Mouse (Mus musculus) layer of hippocampus, adult 2 months (tissue): ENCODE data around the gene Neurl2. TPM values are rescaled to one million over a fixed set of nuclear protein-coding genes. Genes with fewer than 3 reads are reported as not detected.

ENCODE experiments used
- DNase-seq, 2 experiments: peaks; one replicate each; pipeline ENCODE4 v3.0.0; 2022; ENCODE audit warnings: low spot score in 2 of 2
- H3K27ac ChIP-seq: fragments of 200-600 bp; 2 replicates; pipeline ENCODE4 v1.8.1; 2022
- H3K4me3 ChIP-seq: fragments of 200-600 bp; 2 replicates; pipeline ENCODE4 v1.8.1; 2022; ENCODE audit warnings: mild to moderate bottlenecking
- CTCF ChIP-seq: fragments of 200-600 bp; conservative IDR thresholded peaks from 2 replicates; pipeline ENCODE4 v1.8.1; 2022; ENCODE audit warnings: antibody characterized with exemption, mild to moderate bottlenecking, moderate library complexity
- total RNA-seq, 2 experiments: library from RNA; stranded (reverse); gene quantifications; 2 replicates each; pipeline ENCODE4 v1.2.3; 2021

Gene Neurl2
- total RNA-seq, 2 experiments from 2014 or later, result 2.8 to 3.6 TPM

DNA sequence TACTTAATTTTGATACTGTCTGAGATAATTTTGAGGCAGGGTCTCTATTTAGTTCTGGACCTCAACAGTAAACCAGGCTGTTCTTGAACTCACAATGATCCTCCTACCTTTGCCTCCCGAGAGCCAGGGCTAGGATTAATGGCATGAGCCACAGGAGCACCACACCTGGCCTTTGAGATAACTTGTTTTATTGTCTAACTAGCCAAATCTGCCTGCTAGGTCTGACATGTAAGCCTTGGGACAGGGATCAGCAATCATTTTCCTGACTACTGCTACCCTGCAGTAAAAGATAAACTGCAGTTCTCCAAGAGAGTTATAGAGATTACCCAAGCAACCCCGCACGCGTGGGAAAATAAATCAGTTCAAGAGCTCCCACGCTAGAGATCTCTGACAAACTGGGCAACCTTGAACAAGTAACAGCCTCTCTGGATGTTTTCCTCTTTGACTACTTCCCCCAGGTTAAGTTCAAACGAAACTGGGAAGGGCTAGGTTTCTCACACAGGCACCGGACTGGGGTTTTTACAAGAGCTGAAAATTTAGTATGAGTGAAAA is 48.3 kb downstream of the Neurl2 start:
- Histone ChIP-seq H3K27ac (peak overlapping the region; percentile 97), H3K4me3 (peak overlapping the region; percentile 91)
- no peak for DNase-seq
- no peak for TF ChIP-seq CTCF

DNA sequence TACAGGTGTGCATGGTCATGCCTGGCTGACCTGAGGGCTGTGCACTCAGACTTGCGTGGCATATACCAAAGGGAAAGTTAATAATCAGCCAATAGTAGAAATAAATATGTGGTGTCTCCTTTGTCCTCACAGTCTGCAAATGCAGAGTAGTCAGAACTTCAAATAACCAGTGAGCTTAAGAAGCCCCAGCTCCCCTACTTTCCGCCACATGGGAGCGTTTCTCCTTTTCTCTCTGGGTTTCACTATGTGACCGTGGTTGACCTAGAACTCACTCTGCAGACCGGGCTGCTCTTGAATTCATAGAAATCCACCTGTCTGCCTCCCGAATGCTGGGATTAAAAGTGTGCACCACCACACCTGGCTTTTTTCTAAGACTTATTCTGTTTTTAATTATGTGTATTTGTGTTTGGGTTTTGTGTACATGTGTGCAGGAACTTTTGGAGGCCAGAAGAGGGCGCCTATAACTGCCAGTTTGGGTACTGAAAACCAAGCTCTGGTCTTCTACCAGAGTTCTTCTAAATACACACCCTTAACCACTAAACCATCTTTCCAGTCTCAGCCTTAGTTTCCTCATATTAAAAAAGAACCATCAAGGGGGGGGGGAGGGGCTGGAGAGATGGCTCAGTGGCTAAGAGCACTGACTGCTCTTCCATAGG is 49.2 kb downstream of the Neurl2 start:
- no peak overlapping the region for H3K4me3 ChIP-seq
- DNase-seq, result no peak
- H3K27ac ChIP-seq, result no peak overlapping the region
- TF ChIP-seq CTCF, result peak; percentile 65

GRCm38 (mm10) chr2:164781876-164782275 is 51.4 kb downstream of the Neurl2 start:
- DNase-seq, result no peak
- TF ChIP-seq CTCF, result no peak
- Histone ChIP-seq H3K27ac (no peak overlapping the region), H3K4me3 (no peak overlapping the region)

Other genes starting within 250 kb of the Neurl2 start
- gene Wfdc6a, start 248.0 kb downstream of the Neurl2 start, total RNA-seq, result not detected
- gene Eppin, start 239.9 kb downstream of the Neurl2 start, total RNA-seq, result not detected
- gene Wfdc6b, start 219.9 kb downstream of the Neurl2 start, total RNA-seq, result not detected
- gene Wfdc8, start 219.8 kb downstream of the Neurl2 start, total RNA-seq, result not detected
- not detected for gene Wfdc16, start 194.7 kb downstream of the Neurl2 start, total RNA-seq
- gene Wfdc10, start 177.4 kb downstream of the Neurl2 start, total RNA-seq, result not detected
- not detected for gene Wfdc9, start 176.9 kb downstream of the Neurl2 start, total RNA-seq
- not detected for gene Wfdc11, start 159.4 kb downstream of the Neurl2 start, total RNA-seq
- gene Wfdc13, start 148.3 kb downstream of the Neurl2 start, total RNA-seq, result not detected
- not detected for gene Spint4, start 135.0 kb downstream of the Neurl2 start, total RNA-seq
- not detected for gene Spint5, start 118.2 kb downstream of the Neurl2 start, total RNA-seq
- 1 to 10 TPM in 1 of 2 experiments, under 1 TPM in 1; 0.64 to 1.3 TPM for gene Wfdc3, start 87.5 kb downstream of the Neurl2 start, total RNA-seq
- 10 to 100 TPM; 40.4 to 41.2 TPM for gene Dnttip1, start 87.5 kb downstream of the Neurl2 start, total RNA-seq
- 1 to 10 TPM in 1 of 2 experiments, under 1 TPM in 1; 0.76 to 1.6 TPM for gene Ube2c, start 63.6 kb downstream of the Neurl2 start, total RNA-seq
- gene Tnnc2, start 53.5 kb downstream of the Neurl2 start, total RNA-seq, result not detected
- 10 to 100 TPM; 39.8 TPM for gene Snx21, start 47.6 kb downstream of the Neurl2 start, total RNA-seq
- 10 to 100 TPM; 25.8 to 32.2 TPM for gene Acot8, start 28.6 kb downstream of the Neurl2 start, total RNA-seq
- gene Zswim3, start 28.4 kb downstream of the Neurl2 start, total RNA-seq, result 1 to 10 TPM; 7.2 to 8.9 TPM
- gene Zswim1, start 10.8 kb downstream of the Neurl2 start, total RNA-seq, result 10 to 100 TPM; 23.6 to 25.2 TPM
- gene Spata25, start 4.9 kb downstream of the Neurl2 start, total RNA-seq, result under 1 TPM; 0.47 to 0.79 TPM
- 100 to 1,000 TPM; 103 to 108 TPM for gene Ctsa, start 583 bp downstream of the Neurl2 start, total RNA-seq
- 10 to 100 TPM; 67.4 to 86.9 TPM for gene Pltp, start 24.3 kb upstream of the Neurl2 start, total RNA-seq
- 10 to 100 TPM; 45.9 to 49.6 TPM for gene Pcif1, start 45.8 kb upstream of the Neurl2 start, total RNA-seq
- gene Zfp335, start 78.3 kb upstream of the Neurl2 start, total RNA-seq, result 10 to 100 TPM; 29.0 to 30.9 TPM
- 1 to 10 TPM; 1.4 to 2.2 TPM for gene Mmp9, start 107.3 kb upstream of the Neurl2 start, total RNA-seq
- gene Slc12a5, start 127.3 kb upstream of the Neurl2 start, total RNA-seq, result 100 to 1,000 TPM; 406 to 409 TPM
- gene Ncoa5, start 201.4 kb upstream of the Neurl2 start, total RNA-seq, result 10 to 100 TPM; 57.8 to 63.8 TPM
- gene Cd40, start 222.2 kb upstream of the Neurl2 start, total RNA-seq, result under 1 TPM; 0.33 to 0.91 TPM